Mouse (Mus musculus): ENCODE measurements at regions not wholly inside any gene's neighbourhood (a gene's known extent, or its start where the extent isn't known, plus 50 kb on each side); places are given as distances from the start of the nearest gene placed in this dataset.

GRCm38 (mm10) chr13:35417500-35417899 lies 242.1 kb upstream of the Cdyl start:
- no peak for TF ChIP-seq CTCF (IDR thresholded peaks at IDR 0.05; ENCODE audit: borderline replicate concordance, control insufficient read depth, extremely low read depth, insufficient read depth, low read length, poor library complexity)
- no peak for TF ChIP-seq POLR2A (IDR thresholded peaks at IDR 0.05; ENCODE audit: control insufficient read depth, extremely low read depth, insufficient read depth, low read length, poor library complexity)

All from thymus, adult 2 months (tissue).